Mouse (Mus musculus): Measurements from ENCODE around the gene Zfpm1. TPM values are rescaled to one million over a fixed set of nuclear protein-coding genes. Genes with fewer than 3 reads are reported as not detected.

Gene Zfpm1
- total RNA-seq (2014; fragmentation: Nextera tagmentation) (1.7 and 3.4 TPM in 2 replicates), total RNA-seq (2017) (5.5 and 7.9 TPM in 2 replicates)

- no peak for ATAC-seq (replicated peaks; ENCODE audit: poor library complexity, severe bottlenecking)
These were observed at the start of gene Zfpm1 for GRCm38 (mm10) chr8:122282035-122282358. Gene Zfpm1 (plus strand): TSS chr8:122282141.

- no peak for ATAC-seq (replicated peaks; ENCODE audit: poor library complexity, severe bottlenecking)
These were observed 47.9 kb upstream of the Zfpm1 start for GRCm38 (mm10) chr8:122234055-122234454.

- ATAC-seq (replicated peaks; ENCODE audit: poor library complexity, severe bottlenecking) = no peak
These were observed 45.4 kb upstream of the Zfpm1 start for GRCm38 (mm10) chr8:122236521-122236920.

GRCm38 (mm10) chr8:122238225-122238624 lies 43.7 kb upstream of the Zfpm1 start:
- no peak for ATAC-seq (replicated peaks; ENCODE audit: poor library complexity, severe bottlenecking)

- no peak for ATAC-seq (replicated peaks; ENCODE audit: poor library complexity, severe bottlenecking)
These were observed 43.2 kb upstream of the Zfpm1 start for GRCm38 (mm10) chr8:122238731-122239130.

GRCm38 (mm10) chr8:122240241-122241026 lies 41.5 kb upstream of the Zfpm1 start:
- no peak for ATAC-seq (replicated peaks; ENCODE audit: poor library complexity, severe bottlenecking)

GRCm38 (mm10) chr8:122243310-122243709 lies 38.6 kb upstream of the Zfpm1 start:
- no peak for ATAC-seq (replicated peaks; ENCODE audit: poor library complexity, severe bottlenecking)

GRCm38 (mm10) chr8:122245161-122245560 lies 36.8 kb upstream of the Zfpm1 start:
- no peak for ATAC-seq (replicated peaks; ENCODE audit: poor library complexity, severe bottlenecking)

- ATAC-seq (replicated peaks; ENCODE audit: poor library complexity, severe bottlenecking) = peak; percentile 69
These were observed 35.4 kb upstream of the Zfpm1 start for GRCm38 (mm10) chr8:122246257-122247211.

- ATAC-seq (replicated peaks; ENCODE audit: poor library complexity, severe bottlenecking) = no peak
These were observed 30.2 kb upstream of the Zfpm1 start for GRCm38 (mm10) chr8:122251739-122252138.

- ATAC-seq (replicated peaks; ENCODE audit: poor library complexity, severe bottlenecking) = no peak
These were observed 29.6 kb upstream of the Zfpm1 start for GRCm38 (mm10) chr8:122252366-122252765.

- peak; percentile 55 for ATAC-seq (replicated peaks; ENCODE audit: poor library complexity, severe bottlenecking)
These were observed 22.6 kb upstream of the Zfpm1 start for GRCm38 (mm10) chr8:122259351-122259750.

- no peak for ATAC-seq (replicated peaks; ENCODE audit: poor library complexity, severe bottlenecking)
These were observed 21.2 kb upstream of the Zfpm1 start for GRCm38 (mm10) chr8:122260755-122261154.

- no peak for ATAC-seq (replicated peaks; ENCODE audit: poor library complexity, severe bottlenecking)
These were observed 19.1 kb upstream of the Zfpm1 start for GRCm38 (mm10) chr8:122262835-122263234.

GRCm38 (mm10) chr8:122264243-122264642 lies 17.7 kb upstream of the Zfpm1 start:
- peak; percentile 76 for ATAC-seq (replicated peaks; ENCODE audit: poor library complexity, severe bottlenecking)

GRCm38 (mm10) chr8:122265522-122265921 lies 16.4 kb upstream of the Zfpm1 start:
- no peak for ATAC-seq (replicated peaks; ENCODE audit: poor library complexity, severe bottlenecking)

GRCm38 (mm10) chr8:122266867-122267266 lies 15.1 kb upstream of the Zfpm1 start:
- ATAC-seq (replicated peaks; ENCODE audit: poor library complexity, severe bottlenecking) = no peak

GRCm38 (mm10) chr8:122268861-122269260 lies 13.1 kb upstream of the Zfpm1 start:
- ATAC-seq (replicated peaks; ENCODE audit: poor library complexity, severe bottlenecking) = no peak

- ATAC-seq (replicated peaks; ENCODE audit: poor library complexity, severe bottlenecking) = peak; percentile 62
These were observed 12.5 kb upstream of the Zfpm1 start for GRCm38 (mm10) chr8:122269404-122269803.

GRCm38 (mm10) chr8:122270555-122270954 lies 11.4 kb upstream of the Zfpm1 start:
- no peak for ATAC-seq (replicated peaks; ENCODE audit: poor library complexity, severe bottlenecking)

- ATAC-seq (replicated peaks; ENCODE audit: poor library complexity, severe bottlenecking) = peak; percentile 72
These were observed 8.8 kb upstream of the Zfpm1 start for GRCm38 (mm10) chr8:122273152-122273551.
